ENCODE assay signal across 8 mouse cellular contexts in genomic region chr5:139907241-139907640, GRCm38 (mm10). TPM values are rescaled to one million over a fixed set of nuclear protein-coding genes. Genes with fewer than 3 reads are reported as not detected.
DNase-seq lines count a peak whose midpoint lies in the region; ATAC-seq and TF ChIP-seq lines count a peak whose summit lies in the region.

No protein-coding gene starts in this region.

- TF ChIP-seq EP300 in heart, adult 2 months (IDR thresholded peaks at IDR 0.05; ENCODE audit: insufficient read depth, low read depth, low read length), result no peak

- peaks cover 16% of the 10 kb centered on the region for H3K27me3 ChIP-seq in heart, adult 2 months (ENCODE audit: control insufficient read depth, insufficient read depth, low read length)
- peaks cover 94% of the 10 kb centered on the region for H3K27me3 ChIP-seq in heart, embryonic 13.5 days (replicated peaks)

- peak in 1 of 2 experiments; percentile 59 for DNase-seq in heart, adult 2 months
- no peak for DNase-seq in heart, adult 9 months (ENCODE audit: low spot score in 2 of 2)
- DNase-seq in brain, adult 2 months (ENCODE audit: low read depth, low spot score), result peak; percentile 75
- DNase-seq in kidney, postnatal 14 days, result peak; percentile 69
- DNase-seq in lung, postnatal 14 days, result peak; percentile 65
- DNase-seq in right cerebral cortex, postnatal 4 days, result peak; percentile 81
- DNase-seq in urinary bladder, postnatal 4 days (ENCODE audit: low spot score in 2 of 2), result no peak

- H3K27ac ChIP-seq in heart, adult 2 months, result no peak overlapping the region
- H3K27ac ChIP-seq in heart, embryonic 13.5 days (replicated peaks), result no peak overlapping the region

- H3K4me3 ChIP-seq in heart, adult 2 months, result no peak overlapping the region; the same call in 1 of the 2 replicates
- peak overlapping the region; percentile 68 for H3K4me3 ChIP-seq in heart, embryonic 13.5 days

- TF ChIP-seq POLR2A in heart, adult 2 months (IDR thresholded peaks at IDR 0.05; ENCODE audit: insufficient read depth, low read depth, low read length), result no peak

- 1% methylated on average over 18 of the region's 19 CpGs for WGBS in heart, adult 2 months
- under 1% methylated on average over 19 of the region's 19 CpGs for WGBS in heart, embryonic 13.5 days

- H3K9me3 ChIP-seq in heart, embryonic 13.5 days, result no peaks in the 10 kb centered on the region

- TF ChIP-seq CTCF in heart, adult 2 months (IDR thresholded peaks at IDR 0.05), result peak; percentile 56

- ATAC-seq in heart, embryonic 13.5 days (ENCODE audit: extremely low read depth, insufficient number of reproducible peaks, low FRiP score, low TSS enrichment), result no peak

- H3K4me2 ChIP-seq in heart, embryonic 13.5 days, result peak overlapping the region; percentile 99

- H3K4me1 ChIP-seq in heart, adult 2 months (ENCODE audit: control insufficient read depth, insufficient read depth, low read length), result peaks cover 2% of the 10 kb centered on the region; the same call in 1 of the 2 replicates
- peaks cover 37% of the 10 kb centered on the region for H3K4me1 ChIP-seq in heart, embryonic 13.5 days

- H3K79me2 ChIP-seq in heart, adult 2 months (replicated peaks; ENCODE audit: control insufficient read depth, insufficient read depth, low read length), result no peaks in the 10 kb centered on the region

- H3K9ac ChIP-seq in heart, adult 2 months (ENCODE audit: low read depth, low read length), result no peak overlapping the region
- H3K9ac ChIP-seq in heart, embryonic 13.5 days, result no peak overlapping the region

- intact Hi-C loops in heart, adult 2 months (cut with DNase I), result loop anchor here (2.0 to 5.0 kb wide), 2 partner anchors 230 to 386 kb away; no protein-coding TSS in a partner anchor

- H3K36me3 ChIP-seq in heart, adult 2 months (ENCODE audit: control insufficient read depth, insufficient read depth, low read length), result no peaks in the 10 kb centered on the region
- no peaks in the 10 kb centered on the region for H3K36me3 ChIP-seq in heart, embryonic 13.5 days

RNA-seq across cellular contexts. Expression of gene Elfn1, which starts 0.5 kb away (rescaled TPM):
- under 1 TPM in 1 of 2 experiments, not detected in 1; 0.14 TPM for total RNA-seq in heart, adult 2 months (2021)
- 0.18 and 0.25 TPM in 2 replicates for polyA plus RNA-seq in heart, adult 2 months (2012; rRNA removed)
- polyA plus RNA-seq in heart, embryonic 13.5 days (2015; fragmentation: Nextera tagmentation; extraction: Ambion mirVana), result 0.05 TPM in 2 replicates

Comparison
In these comparisons a context has a peak if more than half of its experiments do, and no peak if none do; other contexts are left out.
1. DNase-seq: peak in brain, adult 2 months (single experiment), kidney, postnatal 14 days (single experiment), lung, postnatal 14 days (single experiment) and right cerebral cortex, postnatal 4 days (single experiment); none in heart, adult 9 months (0 of 2) and urinary bladder, postnatal 4 days (0 of 2).